Mouse (Mus musculus) brain, embryonic 14.5 days (tissue): ENCODE data around the gene Akt3. TPM values are rescaled to one million over a fixed set of nuclear protein-coding genes. Genes with fewer than 3 reads are reported as not detected.

Source experiments
- DNase-seq: peaks from one replicate; pipeline ENCODE4 v3.0.0-alpha.2; 2011; ENCODE audit warnings: low read depth
- CTCF ChIP-seq: fragments of 200-500 bp; IDR thresholded peaks from 2 replicates; pipeline ENCODE4 v1.5.1; 2012; ENCODE audit warnings: inconsistent platforms, mild to moderate bottlenecking, moderate library complexity, borderline replicate concordance; ENCODE audit not compliant: insufficient read depth, insufficient read length; ENCODE audit errors: extremely low read depth
- POLR2A ChIP-seq: fragments of 200-500 bp; IDR thresholded peaks from 2 replicates; pipeline ENCODE4 v1.6.1; 2012; ENCODE audit warnings: mild to moderate bottlenecking, inconsistent platforms, borderline replicate concordance; ENCODE audit not compliant: poor library complexity, insufficient read depth, insufficient read length, severe bottlenecking; ENCODE audit errors: extremely low read depth
- polyA plus RNA-seq: library from polyadenylated mRNA; depleted of rRNA; stranded (reverse); fragments of >200 nt; gene quantifications from 2 replicates; pipeline ENCODE4 v1.2.3, GENCODE M21; 2012

The Akt3 gene
- polyA plus RNA-seq, 1 experiment, result 55.5 TPM

GRCm38 (mm10) chr1:177257178-177258033 is 597 bp downstream of the Akt3 start:
- TF ChIP-seq POLR2A (peak; percentile 20; the same call in 1 of the 2 replicates), CTCF (no peak)
- DNase-seq, result peak; percentile 95

- TF ChIP-seq POLR2A (no peak), CTCF (no peak)
- DNase-seq, result peak; percentile 24
These were observed 9.4 kb downstream of the Akt3 start for GRCm38 (mm10) chr1:177248638-177249037.

- no peak for DNase-seq
- TF ChIP-seq POLR2A, result no peak
- no peak for TF ChIP-seq CTCF
These were observed 19.6 kb downstream of the Akt3 start for GRCm38 (mm10) chr1:177238368-177238767.

- no peak for TF ChIP-seq CTCF
- no peak for TF ChIP-seq POLR2A
These were observed 21.3 kb downstream of the Akt3 start for GRCm38 (mm10) chr1:177236695-177237094.

GRCm38 (mm10) chr1:177236249-177236648 is 21.8 kb downstream of the Akt3 start:
- TF ChIP-seq CTCF, result no peak
- TF ChIP-seq POLR2A, result no peak
- DNase-seq, result no peak

More at GRCm38 (mm10) chr1:177236695-177237094, 21.3 kb downstream of the Akt3 start:
- DNase-seq, result no peak

DNA sequence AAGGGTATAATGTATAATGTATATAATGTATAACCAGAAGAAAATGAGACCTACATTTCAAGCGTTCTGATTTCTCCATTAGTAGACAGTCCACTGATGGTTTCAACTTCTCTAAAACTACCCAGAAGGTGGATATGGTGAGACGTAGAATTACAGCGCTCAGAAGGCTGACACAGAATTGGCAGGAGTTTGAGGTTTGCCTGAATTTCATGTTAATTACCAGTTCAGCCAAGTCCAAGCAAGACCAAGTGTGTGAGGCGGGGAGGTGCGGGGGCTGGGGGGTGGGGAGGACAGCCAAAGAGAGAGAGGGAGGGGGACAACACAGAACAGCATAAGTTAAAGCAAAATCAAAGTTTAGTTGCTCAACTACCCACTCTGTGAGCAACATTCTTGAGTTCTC is 23.5 kb downstream of the Akt3 start:
- DNase-seq, result peak; percentile 59
- TF ChIP-seq CTCF, result no peak
- TF ChIP-seq POLR2A, result no peak

GRCm38 (mm10) chr1:177231122-177231521 is 26.9 kb downstream of the Akt3 start:
- no peak for DNase-seq
- TF ChIP-seq POLR2A (no peak), CTCF (no peak)

DNA sequence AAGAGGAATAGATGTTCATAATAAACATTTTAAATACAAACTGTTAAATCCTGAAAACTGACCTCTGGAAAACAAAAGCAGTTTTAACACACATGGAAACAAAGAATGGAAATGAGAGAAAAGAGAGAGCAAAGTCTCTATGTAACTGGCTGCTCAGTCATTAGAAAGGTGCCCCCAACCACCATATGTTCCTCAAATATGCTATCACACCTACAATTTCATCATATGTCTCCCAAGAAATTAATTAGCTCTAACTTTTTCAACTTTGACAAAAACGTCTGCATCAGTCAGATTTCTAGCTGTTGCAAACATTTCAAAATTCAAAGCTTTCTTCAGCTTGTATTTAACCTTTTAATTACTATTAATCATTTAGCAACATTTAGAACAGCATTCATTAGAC is 59.0 kb downstream of the Akt3 start:
- peak; percentile 78 for DNase-seq
- TF ChIP-seq CTCF (no peak), POLR2A (no peak)

DNA sequence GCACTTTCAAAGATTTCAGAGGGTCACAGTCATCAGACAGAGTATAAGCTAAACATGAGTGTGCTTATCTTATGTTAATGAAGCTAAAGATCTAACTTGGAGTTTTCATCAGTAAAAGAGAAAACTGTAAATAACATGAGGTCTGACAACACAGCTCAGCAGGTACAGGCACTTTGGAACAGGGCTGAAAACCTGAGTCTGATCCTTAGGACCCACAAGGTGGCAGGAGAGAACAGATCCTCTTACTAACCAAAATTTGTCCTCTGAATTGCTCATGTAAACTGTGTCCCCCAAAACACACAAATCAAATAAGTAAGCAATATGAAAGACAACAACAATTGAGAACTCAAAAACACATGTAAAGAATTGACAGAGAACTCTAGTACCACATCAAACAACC is 62.8 kb downstream of the Akt3 start:
- TF ChIP-seq POLR2A, result no peak
- TF ChIP-seq CTCF, result peak; percentile 37; the same call in 1 of the 2 replicates
- peak; percentile 65 for DNase-seq

DNA sequence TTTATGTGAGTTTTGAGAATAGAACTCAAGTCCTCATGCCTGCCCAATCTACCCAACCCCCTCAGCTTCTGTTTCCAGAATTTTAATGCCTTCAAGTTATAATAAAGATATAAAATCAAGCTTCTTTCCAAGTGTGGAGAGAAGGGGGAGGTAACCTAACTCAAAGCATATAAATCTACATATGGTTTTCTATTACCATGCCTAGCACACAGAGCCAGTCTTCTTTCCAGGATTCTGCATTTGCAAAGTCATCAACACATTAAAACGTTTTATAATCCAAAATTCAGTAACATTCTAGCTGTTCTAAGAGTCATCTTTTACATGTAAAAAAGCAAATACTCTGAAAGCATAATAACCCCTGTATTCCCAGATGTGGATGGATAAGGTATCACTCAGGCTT is 63.7 kb downstream of the Akt3 start:
- DNase-seq, result no peak
- TF ChIP-seq POLR2A (no peak), CTCF (no peak)

DNA sequence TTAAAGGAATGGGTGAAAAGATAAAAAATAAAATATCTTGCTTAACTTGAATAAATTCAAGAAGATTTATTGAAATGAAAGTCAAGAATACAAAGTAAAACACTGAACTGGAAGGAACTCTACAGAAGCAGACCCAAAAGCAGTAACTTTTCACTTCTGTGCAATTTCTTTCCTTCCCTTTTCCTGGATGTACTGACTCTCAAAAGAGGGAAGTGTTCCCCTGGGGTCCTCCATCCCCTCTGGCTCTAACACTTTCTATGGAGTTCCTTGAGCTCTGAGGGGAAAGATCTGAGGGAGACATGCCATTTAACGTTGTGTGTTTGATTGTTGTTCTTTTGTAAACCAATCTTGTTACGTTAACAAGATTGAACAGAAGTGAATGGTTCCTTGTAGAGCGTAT is 66.4 kb downstream of the Akt3 start:
- TF ChIP-seq POLR2A (no peak), CTCF (no peak)

GRCm38 (mm10) chr1:177190358-177190757 is 67.6 kb downstream of the Akt3 start:
- no peak for DNase-seq
- TF ChIP-seq POLR2A (no peak), CTCF (no peak)

More for the DNA sequence above, 66.4 kb downstream of the Akt3 start:
- DNase-seq, result no peak
